Mouse (Mus musculus) c-Kit-positive CD71-negative TER-119-negative erythroid progenitor cells, embryonic 14.5 days (primary cell): ENCODE measurements around the gene Ube2g2.

Source experiments
- DNase-seq: peaks from one replicate; pipeline ENCODE4 v3.0.0-alpha.2; 2013; ENCODE audit warnings: low read depth

Gene Ube2g2

GRCm38 (mm10) chr10:77622055-77622988 lies at the start of gene Ube2g2:
Ube2g2 (plus strand) TSS chr10:77622275.
- DNase-seq, result peak; percentile 85

DNA sequence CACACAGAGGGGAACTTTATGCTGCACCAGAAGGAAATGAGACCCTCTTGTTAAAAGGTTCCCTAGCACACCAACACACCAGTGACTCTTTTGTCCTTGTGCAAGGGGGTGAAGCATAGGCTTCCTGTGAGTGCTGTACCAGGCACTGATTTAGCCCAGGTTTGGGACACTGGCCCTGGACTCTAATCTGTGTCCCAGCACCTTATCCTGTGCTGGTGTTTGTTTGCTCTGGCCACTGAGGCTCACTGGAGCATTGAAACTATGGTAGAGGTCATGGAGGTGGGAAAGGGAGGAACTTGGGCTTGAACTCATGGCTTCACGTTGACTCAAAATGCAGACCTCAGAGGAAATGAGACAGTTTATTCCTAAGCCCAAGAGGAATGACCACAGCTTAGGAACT lies 48.9 kb upstream of the Ube2g2 start:
- DNase-seq, result no peak

DNA sequence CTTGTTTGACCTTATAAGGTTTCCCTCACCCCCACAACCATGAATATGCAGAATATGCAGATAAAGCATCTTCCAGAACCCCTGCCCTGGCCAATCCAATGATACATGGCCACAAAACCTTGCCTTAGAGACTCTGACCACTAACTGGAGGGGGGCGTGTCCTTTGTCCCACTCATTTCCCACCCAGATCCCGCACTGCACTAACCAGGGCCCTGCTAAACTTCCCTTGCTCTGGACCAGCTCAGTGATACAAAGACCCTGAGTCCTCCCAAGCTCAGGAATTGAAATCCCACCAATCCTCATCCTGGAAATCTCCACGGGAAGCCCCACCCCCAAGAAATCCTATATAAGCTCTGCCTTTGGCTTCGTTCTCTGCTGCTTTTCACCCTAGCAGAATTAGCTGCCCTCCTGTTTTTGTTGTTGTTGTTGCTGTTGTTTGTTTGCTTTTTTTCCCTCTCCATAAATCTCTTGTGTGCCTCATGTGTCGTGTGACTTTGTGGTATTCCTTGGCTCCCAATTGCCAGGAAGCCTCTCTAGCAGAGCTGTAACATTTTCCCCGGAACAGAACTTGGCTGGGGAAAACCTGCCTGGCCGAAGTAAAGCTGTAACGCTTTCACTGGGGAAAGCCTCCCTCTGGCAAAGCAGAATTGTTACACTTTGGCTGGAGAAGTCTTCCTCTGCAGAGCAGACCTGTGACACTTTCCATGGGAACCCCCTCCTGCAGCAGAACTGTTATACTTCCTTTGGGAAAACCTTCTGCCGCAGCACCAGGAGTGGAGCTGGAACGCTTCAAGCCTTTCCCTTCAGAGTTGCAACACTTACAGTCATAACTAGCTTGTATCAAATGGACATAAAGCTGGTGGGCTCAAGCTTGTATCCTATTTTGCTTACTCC lies 41.8 kb upstream of the Ube2g2 start:
- DNase-seq, result no peak

- DNase-seq, result no peak
Measured at GRCm38 (mm10) chr10:77581023-77581407, 41.1 kb upstream of the Ube2g2 start.

GRCm38 (mm10) chr10:77581408-77582284 lies 40.4 kb upstream of the Ube2g2 start, which contains the start of gene Pttg1ip:
Pttg1ip (plus strand) TSS chr10:77581720.
- DNase-seq, result peak; percentile 92

- DNase-seq, result no peak
Measured at GRCm38 (mm10) chr10:77582285-77582618, 39.8 kb upstream of the Ube2g2 start.

DNA sequence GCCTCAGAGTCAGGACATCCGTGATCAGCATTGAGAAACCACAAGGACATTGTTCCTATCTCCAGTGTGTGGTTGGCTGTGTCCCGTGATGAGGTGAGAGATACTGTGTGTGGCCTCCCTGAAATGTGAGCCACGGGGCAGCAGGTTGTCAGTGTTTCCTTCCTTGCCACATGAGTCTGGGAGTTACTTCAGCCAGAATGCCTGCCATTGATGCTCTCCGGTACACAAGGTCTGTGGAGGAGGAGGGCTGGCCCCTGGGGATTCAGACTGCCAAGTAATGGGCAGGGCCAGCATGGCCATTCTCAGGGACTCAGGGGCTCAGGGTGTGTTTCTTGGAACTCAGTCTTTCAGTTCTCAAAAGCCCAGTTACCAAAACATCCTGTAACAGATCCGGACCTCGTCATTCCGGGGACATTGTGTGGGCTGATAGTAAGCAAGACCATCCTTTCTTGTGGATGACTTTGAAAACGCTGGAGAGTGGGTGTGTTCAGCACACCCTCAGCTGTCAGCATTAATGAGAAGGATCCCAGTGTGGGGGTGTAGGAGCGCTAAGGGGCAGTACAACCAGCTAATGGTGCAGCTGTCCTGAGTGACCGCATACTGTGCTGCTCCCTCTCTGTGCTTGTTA lies 38.2 kb upstream of the Ube2g2 start:
- peak; percentile 38 for DNase-seq

GRCm38 (mm10) chr10:77586637-77587036 lies 35.4 kb upstream of the Ube2g2 start:
- no peak for DNase-seq

GRCm38 (mm10) chr10:77587091-77587775 lies 34.8 kb upstream of the Ube2g2 start:
- DNase-seq, result no peak

GRCm38 (mm10) chr10:77588036-77588435 lies 34.0 kb upstream of the Ube2g2 start:
- no peak for DNase-seq

- DNase-seq, result no peak
Measured at GRCm38 (mm10) chr10:77589117-77589516, 33.0 kb upstream of the Ube2g2 start.

- DNase-seq, result no peak
Measured at GRCm38 (mm10) chr10:77589749-77590148, 32.3 kb upstream of the Ube2g2 start.

DNA sequence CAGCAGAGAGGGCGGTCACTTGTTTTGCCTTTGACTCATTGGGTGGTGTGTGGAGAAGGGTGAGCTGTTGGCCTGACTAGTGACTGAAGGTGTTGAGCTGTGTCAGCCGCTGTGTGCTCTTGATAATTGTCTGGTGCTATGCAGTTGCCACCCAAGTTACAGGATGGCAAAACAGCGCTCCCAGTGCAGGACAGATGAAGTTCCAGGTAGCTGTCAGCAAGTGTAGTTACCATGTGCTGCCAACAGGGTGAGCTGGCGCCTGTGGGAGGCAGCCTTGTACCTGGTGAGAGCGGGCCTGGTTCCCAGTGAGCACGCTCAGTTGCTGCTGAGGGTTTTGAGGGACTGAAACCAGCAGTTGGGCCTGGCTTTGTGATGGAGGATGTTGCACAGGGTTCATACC lies 31.3 kb upstream of the Ube2g2 start:
- peak; percentile 66 for DNase-seq

GRCm38 (mm10) chr10:77591546-77591945 lies 30.5 kb upstream of the Ube2g2 start:
- no peak for DNase-seq

DNA sequence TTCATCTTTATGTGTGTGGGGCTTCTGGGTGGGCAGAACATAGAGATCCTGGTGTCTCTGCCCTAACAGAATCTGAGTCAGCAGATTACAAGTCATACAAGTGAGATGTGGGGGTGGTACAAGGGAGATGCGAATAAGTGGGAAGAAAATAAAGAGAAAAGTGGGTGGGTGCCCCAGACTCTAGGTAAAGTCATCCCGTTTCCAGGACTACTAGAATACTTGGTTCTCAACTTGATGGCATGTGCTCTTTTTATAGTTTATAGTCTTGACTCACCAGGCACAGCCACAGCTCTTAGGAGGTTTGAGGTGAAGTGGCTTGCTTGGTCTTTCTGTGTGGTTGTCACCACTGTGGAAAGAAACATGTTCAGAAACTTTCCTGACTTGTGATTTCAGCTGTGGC lies 26.0 kb upstream of the Ube2g2 start:
- DNase-seq, result no peak

DNA sequence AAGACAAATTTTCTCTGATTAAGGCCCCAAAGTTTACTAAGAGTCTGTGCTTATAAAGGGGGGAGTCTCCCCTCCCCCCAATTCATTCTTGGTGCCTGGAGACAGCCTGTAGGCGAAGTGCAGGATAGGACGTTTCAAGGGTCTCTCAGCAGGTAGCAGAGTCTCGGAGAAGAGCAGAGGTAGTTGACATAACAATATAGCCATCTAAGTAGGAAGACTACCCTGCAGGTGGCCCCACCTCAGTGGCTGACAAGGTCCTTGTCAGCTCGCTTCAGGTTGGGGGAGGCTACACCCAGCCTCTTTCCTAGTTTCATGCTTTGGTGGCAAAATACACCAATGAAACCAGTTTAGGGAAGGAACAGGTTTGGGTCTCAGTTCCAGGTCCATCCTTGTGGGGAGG lies 19.1 kb upstream of the Ube2g2 start:
- no peak for DNase-seq

DNA sequence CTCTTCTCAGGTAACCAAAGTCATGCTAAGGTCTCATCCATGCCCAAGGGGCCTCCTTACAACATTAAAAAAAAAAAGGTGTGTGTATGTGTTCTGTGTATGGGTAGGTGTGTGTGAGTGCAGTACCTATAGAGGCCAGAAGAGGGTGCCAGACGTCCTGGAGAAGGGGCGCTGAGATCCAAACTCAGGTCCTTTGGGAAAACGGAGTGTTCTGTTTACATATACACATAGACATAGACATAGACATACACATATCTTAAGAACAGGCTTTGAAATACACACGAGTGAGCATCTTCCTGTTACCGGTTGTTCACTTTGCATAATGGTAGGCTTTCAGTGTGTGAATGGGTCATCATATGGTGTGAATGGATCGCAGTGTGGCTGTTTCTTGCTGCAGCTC lies 18.0 kb upstream of the Ube2g2 start:
- no peak for DNase-seq

GRCm38 (mm10) chr10:77604958-77605357 lies 17.1 kb upstream of the Ube2g2 start:
- DNase-seq, result no peak

DNA sequence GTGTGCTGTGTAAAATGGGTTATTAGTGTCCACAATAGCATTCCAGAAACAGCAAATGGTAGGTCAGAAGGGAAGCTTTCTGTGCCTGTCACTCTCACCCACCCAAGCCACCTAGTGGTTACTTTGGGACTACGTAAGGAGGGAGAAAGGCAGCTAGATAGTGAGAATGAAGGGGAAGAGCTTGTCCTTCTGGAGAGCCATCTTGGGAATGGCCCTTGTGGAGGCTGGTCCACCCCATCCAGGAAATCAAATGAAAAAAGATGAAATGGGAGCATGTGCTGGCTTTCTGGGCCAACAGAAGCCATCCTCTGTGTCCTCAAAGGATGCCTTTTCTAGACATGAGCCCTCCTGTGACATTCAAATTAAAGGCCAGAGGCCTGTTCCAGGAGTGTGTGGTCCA lies 16.7 kb upstream of the Ube2g2 start:
- DNase-seq, result no peak

- DNase-seq, result peak; percentile 84
Measured at GRCm38 (mm10) chr10:77605908-77606826, 15.9 kb upstream of the Ube2g2 start, which contains the start of the genes Sumo3 and Gm49325. Sumo3 (plus strand) TSS chr10:77606097. Gm49325 (plus strand) TSS chr10:77606197.
